ENCODE assay signal across 8 mouse cellular contexts in the genomic region with DNA sequence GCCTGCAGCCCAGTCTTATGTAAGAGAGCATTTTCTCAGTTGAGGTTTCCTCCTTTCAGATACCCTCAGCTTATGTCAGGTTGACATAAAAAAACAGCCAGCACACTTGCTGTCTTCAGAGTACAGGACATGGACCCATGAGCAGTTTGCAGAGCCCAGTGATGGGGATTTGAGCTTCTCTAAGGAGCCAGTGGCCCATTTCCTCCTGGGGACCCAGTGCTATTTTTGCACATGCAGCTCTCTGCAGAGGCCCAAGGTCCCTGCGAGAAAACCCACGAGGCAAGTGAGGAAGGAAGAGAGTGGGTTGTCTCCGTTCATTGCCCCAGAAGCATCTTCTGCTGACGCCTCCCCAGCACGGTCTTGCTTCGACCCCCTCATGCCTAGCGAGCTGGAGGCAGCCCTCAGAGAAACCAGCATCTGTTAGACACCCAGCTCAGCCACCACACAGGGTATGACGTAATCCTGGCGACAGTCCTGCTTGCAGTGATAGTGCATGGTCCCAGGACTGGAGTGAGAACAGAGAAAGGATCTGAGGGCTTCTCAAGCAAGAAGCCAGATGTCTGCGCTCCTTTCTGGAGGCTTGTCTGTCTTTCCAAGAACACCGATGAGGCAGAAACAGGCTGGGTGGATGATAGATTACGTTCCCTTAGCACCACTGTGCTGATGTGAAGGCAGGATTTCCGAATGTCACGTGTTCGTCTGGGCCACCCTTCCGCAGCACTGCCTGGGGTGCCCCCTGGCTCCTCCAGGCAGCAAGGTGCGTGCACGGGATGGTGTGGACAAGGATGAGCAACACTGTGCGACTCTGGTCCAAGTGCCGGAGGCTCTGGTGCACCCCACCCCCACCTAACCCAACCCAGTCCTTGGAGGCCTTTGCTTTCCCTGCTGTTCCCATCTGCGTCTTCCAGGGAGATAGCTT. TPM values are rescaled to one million over a fixed set of nuclear protein-coding genes. Genes with fewer than 3 reads are reported as not detected.
DNase-seq lines count a peak whose midpoint lies in the region; ATAC-seq lines count a peak whose summit lies in the region.

No protein-coding gene starts in this region.

- no peak overlapping the region for H3K27ac ChIP-seq in liver, embryonic 16.5 days (ENCODE audit: low read length)
- H3K27ac ChIP-seq in embryonic facial prominence, embryonic 12.5 days: peak overlapping the region; percentile 69

- no peaks in the 10 kb centered on the region for H3K27me3 ChIP-seq in liver, embryonic 16.5 days (ENCODE audit: control insufficient read depth, insufficient read depth, low read depth, low read length)
- no peaks in the 10 kb centered on the region for H3K27me3 ChIP-seq in embryonic facial prominence, embryonic 12.5 days
- no peaks in the 10 kb centered on the region; the same call in 1 of the 2 replicates for H3K27me3 ChIP-seq in splenic B cell, adult 2 months (ENCODE audit: control insufficient read depth, insufficient read depth, low read length, poor library complexity, severe bottlenecking)

- H3K36me3 ChIP-seq in liver, embryonic 16.5 days (ENCODE audit: control insufficient read depth, insufficient read depth): no peaks in the 10 kb centered on the region
- peaks cover 31% of the 10 kb centered on the region for H3K36me3 ChIP-seq in embryonic facial prominence, embryonic 12.5 days
- no peaks in the 10 kb centered on the region for H3K36me3 ChIP-seq in splenic B cell, adult 2 months (ENCODE audit: control insufficient read depth, insufficient read depth, low read length, poor library complexity, severe bottlenecking)

- no peak for DNase-seq in liver
- DNase-seq in heart, adult 8-10 months (ENCODE audit: low spot score): peak; percentile 76
- peak; percentile 56 for DNase-seq in kidney, postnatal 10 days
- peak; percentile 54 for DNase-seq in lung, postnatal 36 days
- peak; percentile 18 for DNase-seq in splenic B cell, adult 2 months (ENCODE audit: low read depth, low spot score)
- DNase-seq in ovary, postnatal 14 days (ENCODE audit: low spot score): no peak

- 37% methylated on average over 21 of the region's 21 CpGs for WGBS in liver, embryonic 16.5 days (ENCODE audit: insufficient replicate concordance)
- 62% methylated on average over 21 of the region's 21 CpGs for WGBS in embryonic facial prominence, embryonic 12.5 days

- H3K4me1 ChIP-seq in liver, embryonic 16.5 days (ENCODE audit: control insufficient read depth, low read depth, low read length): no peaks in the 10 kb centered on the region; the same call in 1 of the 2 replicates
- H3K4me1 ChIP-seq in embryonic facial prominence, embryonic 12.5 days: peaks cover 18% of the 10 kb centered on the region

- ATAC-seq in liver, embryonic 16.5 days (ENCODE audit: low read depth): peak; percentile 32; the same call in 1 of the 2 replicates
- no peak for ATAC-seq in embryonic facial prominence, embryonic 12.5 days (ENCODE audit: insufficient number of reproducible peaks, insufficient read depth, low FRiP score, low TSS enrichment)

- no peak overlapping the region for H3K4me3 ChIP-seq in liver, embryonic 16.5 days (ENCODE audit: low read depth, low read length)
- no peak overlapping the region for H3K4me3 ChIP-seq in embryonic facial prominence, embryonic 12.5 days

- H3K9me3 ChIP-seq in liver, embryonic 16.5 days (replicated peaks; ENCODE audit: control insufficient read depth, low read length): no peaks in the 10 kb centered on the region
- H3K9me3 ChIP-seq in embryonic facial prominence, embryonic 12.5 days: no peaks in the 10 kb centered on the region

- no peak overlapping the region for H3K9ac ChIP-seq in liver, embryonic 16.5 days (ENCODE audit: low read depth, low read length)
- H3K9ac ChIP-seq in embryonic facial prominence, embryonic 12.5 days: no peak overlapping the region

- no peak overlapping the region for H3K4me2 ChIP-seq in liver, embryonic 16.5 days (ENCODE audit: low read depth, low read length)
- H3K4me2 ChIP-seq in embryonic facial prominence, embryonic 12.5 days (replicated peaks): no peak overlapping the region

RNA-seq across cellular contexts. Expression of a gene that starts 24.0 kb away (rescaled TPM):
- 1.1 and 1.4 TPM in 2 replicates for polyA plus RNA-seq in liver, embryonic 16.5 days (2015; fragmentation: Nextera tagmentation; extraction: Ambion mirVana)
- polyA plus RNA-seq in embryonic facial prominence, embryonic 12.5 days (2016; fragmentation: Nextera tagmentation; extraction: Ambion mirVana): 68.1 and 75.7 TPM in 2 replicates
- 10 to 100 TPM; 85.3 to 96.5 (median 94.1) TPM for total RNA-seq in heart, adult 8-10 months (2022)

RNA-seq across cellular contexts. Expression of a gene that starts 44.2 kb away (rescaled TPM):
- polyA plus RNA-seq in liver, embryonic 16.5 days (2015; fragmentation: Nextera tagmentation; extraction: Ambion mirVana): 7.2 and 8.4 TPM in 2 replicates
- polyA plus RNA-seq in embryonic facial prominence, embryonic 12.5 days (2016; fragmentation: Nextera tagmentation; extraction: Ambion mirVana): 83.3 and 85.2 TPM in 2 replicates
- total RNA-seq in heart, adult 8-10 months (2022): 10 to 100 TPM; 16.0 to 23.2 (median 20.5) TPM

Comparison
In these comparisons a context has a peak if more than half of its experiments do, and no peak if none do; other contexts are left out.
1. DNase-seq: peak in heart, adult 8-10 months (single experiment), kidney, postnatal 10 days (single experiment), lung, postnatal 36 days (single experiment) and splenic B cell, adult 2 months (single experiment); none in liver (single experiment) and ovary, postnatal 14 days (single experiment).
2. RNA of a gene that starts 24.0 kb away (polyA plus RNA-seq): 68.1 to 75.7 TPM in embryonic facial prominence, embryonic 12.5 days; 1.1 to 1.4 TPM in liver, embryonic 16.5 days; every median in the first group is over 10 times any median in the second.